Mouse (Mus musculus) thymus, postnatal 25 days (tissue): ENCODE results near the gene Usp54.

ENCODE experiments used
- DNase-seq: peaks from one replicate; pipeline ENCODE4 v3.0.0; 2022

The Usp54 gene

GRCm38 (mm10) chr14:20640644-20641437 lies at the start of gene Usp54:
TSS of gene Usp54 (minus strand) at chr14:20641063.
- DNase-seq, result peak; percentile 99

- DNase-seq, result no peak
These were observed 48.1 kb upstream of the Usp54 start for GRCm38 (mm10) chr14:20689009-20689408.

GRCm38 (mm10) chr14:20686576-20686975 lies 45.7 kb upstream of the Usp54 start:
- no peak for DNase-seq

- peak; percentile 78 for DNase-seq
These were observed 41.6 kb upstream of the Usp54 start for GRCm38 (mm10) chr14:20682498-20682897.

- no peak for DNase-seq
These were observed 40.9 kb upstream of the Usp54 start for GRCm38 (mm10) chr14:20681742-20682141.

GRCm38 (mm10) chr14:20677906-20678305 lies 37.0 kb upstream of the Usp54 start:
- DNase-seq, result no peak

- peak; percentile 97 for DNase-seq
These were observed 33.4 kb upstream of the Usp54 start, which contains the start of gene Sec24c for GRCm38 (mm10) chr14:20674064-20674833. TSS of gene Sec24c (plus strand) at chr14:20674308.

GRCm38 (mm10) chr14:20673735-20674063 lies 32.8 kb upstream of the Usp54 start:
- peak; percentile 36 for DNase-seq

- peak; percentile 38 for DNase-seq
These were observed 32.1 kb upstream of the Usp54 start for GRCm38 (mm10) chr14:20672990-20673389.

GRCm38 (mm10) chr14:20668154-20668810 lies 27.4 kb upstream of the Usp54 start, which contains the start of gene Synpo2l:
TSS of gene Synpo2l (minus strand) at chr14:20668354.
- no peak for DNase-seq

GRCm38 (mm10) chr14:20667469-20667868 lies 26.6 kb upstream of the Usp54 start:
- no peak for DNase-seq

GRCm38 (mm10) chr14:20664436-20664835 lies 23.6 kb upstream of the Usp54 start:
- DNase-seq, result no peak

GRCm38 (mm10) chr14:20663601-20664000 lies 22.7 kb upstream of the Usp54 start:
- no peak for DNase-seq

- no peak for DNase-seq
These were observed 21.9 kb upstream of the Usp54 start for GRCm38 (mm10) chr14:20662740-20663139.

- peak; percentile 11 for DNase-seq
These were observed 20.9 kb upstream of the Usp54 start for GRCm38 (mm10) chr14:20661661-20662331.

- peak; percentile 92 for DNase-seq
These were observed 20.2 kb upstream of the Usp54 start for GRCm38 (mm10) chr14:20660827-20661660.

GRCm38 (mm10) chr14:20659687-20660086 lies 18.8 kb upstream of the Usp54 start:
- DNase-seq, result no peak

GRCm38 (mm10) chr14:20658902-20659301 lies 18.0 kb upstream of the Usp54 start:
- no peak for DNase-seq

- peak; percentile 15 for DNase-seq
These were observed 17.5 kb upstream of the Usp54 start for GRCm38 (mm10) chr14:20658326-20658725.

- DNase-seq, result no peak
These were observed 15.5 kb upstream of the Usp54 start, which contains the start of gene Myoz1 for GRCm38 (mm10) chr14:20656361-20656760. TSS of gene Myoz1 (minus strand) at chr14:20656540.

GRCm38 (mm10) chr14:20655731-20656130 lies 14.9 kb upstream of the Usp54 start:
- DNase-seq, result no peak
